Mouse (Mus musculus): ENCODE data around the gene Ano10. TPM values are rescaled to one million over a fixed set of nuclear protein-coding genes. Genes with fewer than 3 reads are reported as not detected.

Gene Ano10
- polyA plus RNA-seq, 1 experiment from 2014 or later, result 36.2 TPM

- no peak overlapping the region for H3K27ac ChIP-seq
- ATAC-seq (replicated peaks; ENCODE audit: low FRiP score), result no peak
- H3K4me3 ChIP-seq (replicated peaks), result no peak overlapping the region
- no peaks in the 10 kb centered on the region for H3K9me3 ChIP-seq (replicated peaks)
- 92% methylated on average over 3 of the region's 3 CpGs for WGBS
- no peak overlapping the region for H3K4me2 ChIP-seq
- H3K9ac ChIP-seq, result no peak overlapping the region
- H3K36me3 ChIP-seq, result no peaks in the 10 kb centered on the region
- H3K27me3 ChIP-seq, result no peaks in the 10 kb centered on the region
- H3K4me1 ChIP-seq, result peaks cover 16% of the 10 kb centered on the region
Observed at GRCm38 (mm10) chr9:122287526-122287925, 6.7 kb downstream of the Ano10 start.

GRCm38 (mm10) chr9:122285833-122286310 is 8.4 kb downstream of the Ano10 start:
- WGBS, result 27% methylated on average over 4 of the region's 4 CpGs
- H3K36me3 ChIP-seq, result no peaks in the 10 kb centered on the region
- H3K9ac ChIP-seq, result no peak overlapping the region
- H3K4me3 ChIP-seq (replicated peaks), result no peak overlapping the region
- 0 out of 2 replicates have a peak overlapping the region, but pooled peaks have one; percentile 49 for H3K27ac ChIP-seq
- H3K4me1 ChIP-seq, result peaks cover 16% of the 10 kb centered on the region
- ATAC-seq (replicated peaks; ENCODE audit: low FRiP score), result peak; percentile 43; the same call in 1 of the 2 replicates
- 0 out of 2 replicates have a peak overlapping the region, but pooled peaks have one; percentile 0 for H3K4me2 ChIP-seq
- H3K27me3 ChIP-seq, result no peaks in the 10 kb centered on the region
- H3K9me3 ChIP-seq (replicated peaks), result no peaks in the 10 kb centered on the region

- Histone ChIP-seq H3K4me2 (0 out of 2 replicates have a peak overlapping the region, but pooled peaks have one; percentile 0), H3K9ac (no peak overlapping the region), H3K27me3 (no peaks in the 10 kb centered on the region), H3K9me3 (replicated peaks) (no peaks in the 10 kb centered on the region), H3K27ac (peak overlapping the region; percentile 49; the same call in 1 of the 2 replicates), H3K4me3 (replicated peaks) (no peak overlapping the region), H3K4me1 (peaks cover 16% of the 10 kb centered on the region), H3K36me3 (no peaks in the 10 kb centered on the region)
- WGBS, result 24% methylated on average over 4 of the region's 11 CpGs
- ATAC-seq (replicated peaks; ENCODE audit: low FRiP score), result peak; percentile 59
Observed at GRCm38 (mm10) chr9:122285146-122285832, 8.9 kb downstream of the Ano10 start.

- no peaks in the 10 kb centered on the region for H3K9me3 ChIP-seq (replicated peaks)
- H3K36me3 ChIP-seq, result no peaks in the 10 kb centered on the region
- H3K4me3 ChIP-seq (replicated peaks), result no peak overlapping the region
- WGBS, result 31% methylated on average over 2 of the region's 2 CpGs
- H3K9ac ChIP-seq, result no peak overlapping the region
- no peak for ATAC-seq (replicated peaks; ENCODE audit: low FRiP score)
- peaks cover 16% of the 10 kb centered on the region for H3K4me1 ChIP-seq
- no peaks in the 10 kb centered on the region for H3K27me3 ChIP-seq
- H3K27ac ChIP-seq, result no peak overlapping the region
- no peak overlapping the region for H3K4me2 ChIP-seq
Observed at GRCm38 (mm10) chr9:122284696-122285095, 9.5 kb downstream of the Ano10 start.

GRCm38 (mm10) chr9:122281004-122281403 is 13.2 kb downstream of the Ano10 start:
- no peak for ATAC-seq (replicated peaks; ENCODE audit: low FRiP score)
- H3K4me2 ChIP-seq, result no peak overlapping the region
- no peaks in the 10 kb centered on the region for H3K27me3 ChIP-seq
- no peaks in the 10 kb centered on the region for H3K9me3 ChIP-seq (replicated peaks)
- no peak overlapping the region for H3K27ac ChIP-seq
- 79% methylated on average over 4 of the region's 4 CpGs for WGBS
- no peak overlapping the region for H3K9ac ChIP-seq
- peaks cover 14% of the 10 kb centered on the region for H3K4me1 ChIP-seq
- peaks cover 4% of the 10 kb centered on the region for H3K36me3 ChIP-seq
- no peak overlapping the region for H3K4me3 ChIP-seq (replicated peaks)

- no peaks in the 10 kb centered on the region for H3K4me1 ChIP-seq
- H3K27me3 ChIP-seq, result no peaks in the 10 kb centered on the region
- no peak overlapping the region for H3K4me3 ChIP-seq (replicated peaks)
- peaks cover 28% of the 10 kb centered on the region for H3K36me3 ChIP-seq
- no peak for ATAC-seq (replicated peaks; ENCODE audit: low FRiP score)
- WGBS, result 98% methylated on average over 2 of the region's 2 CpGs
- H3K9me3 ChIP-seq (replicated peaks), result no peaks in the 10 kb centered on the region
- H3K27ac ChIP-seq, result no peak overlapping the region
- H3K9ac ChIP-seq, result no peak overlapping the region
- no peak overlapping the region for H3K4me2 ChIP-seq
Observed at GRCm38 (mm10) chr9:122276665-122277064, 17.6 kb downstream of the Ano10 start.

GRCm38 (mm10) chr9:122276134-122276533 is 18.1 kb downstream of the Ano10 start:
- no peak for ATAC-seq (replicated peaks; ENCODE audit: low FRiP score)
- peaks cover 30% of the 10 kb centered on the region for H3K36me3 ChIP-seq
- no peaks in the 10 kb centered on the region for H3K4me1 ChIP-seq
- H3K4me2 ChIP-seq, result no peak overlapping the region
- H3K9ac ChIP-seq, result no peak overlapping the region
- no peaks in the 10 kb centered on the region for H3K27me3 ChIP-seq
- WGBS, result 68% methylated on average over 4 of the region's 4 CpGs
- H3K4me3 ChIP-seq (replicated peaks), result no peak overlapping the region
- H3K9me3 ChIP-seq (replicated peaks), result no peaks in the 10 kb centered on the region
- H3K27ac ChIP-seq, result no peak overlapping the region

- H3K4me3 ChIP-seq (replicated peaks), result no peak overlapping the region
- ATAC-seq (replicated peaks; ENCODE audit: low FRiP score), result no peak
- WGBS, result 49% methylated on average over 4 of the region's 4 CpGs
- no peaks in the 10 kb centered on the region for H3K9me3 ChIP-seq (replicated peaks)
- H3K36me3 ChIP-seq, result peaks cover 34% of the 10 kb centered on the region
- H3K9ac ChIP-seq, result no peak overlapping the region
- no peak overlapping the region for H3K4me2 ChIP-seq
- H3K27ac ChIP-seq, result no peak overlapping the region
- H3K27me3 ChIP-seq, result no peaks in the 10 kb centered on the region
- H3K4me1 ChIP-seq, result no peaks in the 10 kb centered on the region
Observed at GRCm38 (mm10) chr9:122274346-122274745, 19.9 kb downstream of the Ano10 start.

GRCm38 (mm10) chr9:122273879-122274278 is 20.3 kb downstream of the Ano10 start:
- no peak overlapping the region for H3K4me3 ChIP-seq (replicated peaks)
- WGBS, result 83% methylated on average over 4 of the region's 4 CpGs
- H3K9ac ChIP-seq, result no peak overlapping the region
- H3K4me2 ChIP-seq, result no peak overlapping the region
- no peaks in the 10 kb centered on the region for H3K4me1 ChIP-seq
- no peak overlapping the region for H3K27ac ChIP-seq
- no peak for ATAC-seq (replicated peaks; ENCODE audit: low FRiP score)
- peaks cover 34% of the 10 kb centered on the region for H3K36me3 ChIP-seq
- H3K9me3 ChIP-seq (replicated peaks), result no peaks in the 10 kb centered on the region
- no peaks in the 10 kb centered on the region for H3K27me3 ChIP-seq

- ATAC-seq (replicated peaks; ENCODE audit: low FRiP score), result no peak
- Histone ChIP-seq H3K36me3 (peaks cover 44% of the 10 kb centered on the region), H3K27me3 (no peaks in the 10 kb centered on the region), H3K9me3 (replicated peaks) (no peaks in the 10 kb centered on the region), H3K27ac (no peak overlapping the region), H3K4me1 (no peaks in the 10 kb centered on the region), H3K9ac (no peak overlapping the region), H3K4me3 (replicated peaks) (no peak overlapping the region), H3K4me2 (no peak overlapping the region)
- 59% methylated on average over 4 of the region's 4 CpGs for WGBS
Observed at GRCm38 (mm10) chr9:122271866-122272265, 22.4 kb downstream of the Ano10 start.

- Histone ChIP-seq H3K9me3 (replicated peaks) (no peaks in the 10 kb centered on the region), H3K4me3 (replicated peaks) (no peak overlapping the region), H3K36me3 (peaks cover 44% of the 10 kb centered on the region), H3K9ac (no peak overlapping the region), H3K27ac (no peak overlapping the region), H3K4me1 (no peaks in the 10 kb centered on the region), H3K4me2 (no peak overlapping the region), H3K27me3 (no peaks in the 10 kb centered on the region)
- WGBS, result 79% methylated on average over 3 of the region's 3 CpGs
- ATAC-seq (replicated peaks; ENCODE audit: low FRiP score), result no peak
Observed at GRCm38 (mm10) chr9:122271318-122271717, 22.9 kb downstream of the Ano10 start.

- 63% methylated on average over 10 of the region's 10 CpGs for WGBS
- Histone ChIP-seq H3K4me1 (no peaks in the 10 kb centered on the region), H3K9ac (no peak overlapping the region), H3K27me3 (no peaks in the 10 kb centered on the region), H3K36me3 (peaks cover 44% of the 10 kb centered on the region), H3K27ac (no peak overlapping the region), H3K4me3 (replicated peaks) (no peak overlapping the region), H3K9me3 (replicated peaks) (no peaks in the 10 kb centered on the region), H3K4me2 (no peak overlapping the region)
- ATAC-seq (replicated peaks; ENCODE audit: low FRiP score), result no peak
Observed at GRCm38 (mm10) chr9:122270913-122271312, 23.3 kb downstream of the Ano10 start.
